Mouse (Mus musculus): Measurements from ENCODE around the gene Scn2a. TPM values are rescaled to one million over a fixed set of nuclear protein-coding genes. Genes with fewer than 3 reads are reported as not detected.
"Not testable (repeated sequence)": the region's sequence is repeated elsewhere in the genome, so short reads cannot be mapped to it uniquely, and the experiment has no call there.

Scn2a gene
- polyA plus RNA-seq, 1 experiment from 2014 or later = 3.2 TPM

DNA sequence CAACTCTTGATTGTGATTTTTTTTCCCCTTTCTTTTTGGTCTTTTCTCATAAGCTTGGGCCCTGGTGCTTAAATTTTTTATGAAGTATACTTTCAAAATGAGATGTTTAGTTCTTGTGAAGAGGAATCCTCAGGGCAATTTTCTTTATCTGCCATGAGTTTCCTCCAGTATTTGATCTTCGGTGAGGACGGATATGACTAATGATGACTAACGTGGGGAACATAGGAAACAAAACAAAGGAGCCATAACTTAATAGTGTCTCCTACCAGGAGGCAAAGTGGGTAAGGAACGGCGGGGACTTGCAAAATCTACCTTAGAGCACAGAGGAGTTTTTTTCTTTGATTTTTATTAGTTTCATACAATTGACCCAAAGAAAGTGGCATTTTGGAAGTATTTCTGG, 124.8 kb downstream of the Scn2a start:
- no peak overlapping the region for H3K4me3 ChIP-seq
- H3K36me3 ChIP-seq = no peaks in the 10 kb centered on the region
- no peaks in the 10 kb centered on the region for H3K27me3 ChIP-seq (ENCODE audit: low read depth, poor library complexity, severe bottlenecking)
- no peaks in the 10 kb centered on the region for H3K4me1 ChIP-seq
- no peaks in the 10 kb centered on the region for H3K9me3 ChIP-seq (replicated peaks)
- H3K27ac ChIP-seq (replicated peaks) = no peak overlapping the region
- no peak for DNase-seq (ENCODE audit: low spot score)
- 89% methylated on average over 5 of the region's 5 CpGs for WGBS

DNA sequence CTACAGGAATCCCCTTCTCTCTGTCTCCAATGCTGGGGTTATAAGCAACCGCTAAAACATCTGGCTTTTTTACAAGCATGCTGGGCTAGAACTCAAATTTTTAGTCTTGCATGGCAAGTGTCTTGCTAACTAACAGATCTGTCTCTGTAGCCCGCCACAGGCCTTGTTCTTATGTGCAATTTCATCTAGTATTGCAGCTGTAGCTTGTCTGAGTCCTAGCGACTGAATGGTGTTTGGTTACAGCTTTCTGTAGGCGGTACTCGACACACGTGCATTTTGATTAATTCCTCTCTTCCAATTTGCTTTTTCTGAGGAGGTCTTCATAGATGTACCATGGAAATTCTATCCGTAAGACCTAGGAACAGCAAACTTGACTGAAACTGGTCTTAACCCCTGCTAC, 161.9 kb downstream of the Scn2a start:
- H3K36me3 ChIP-seq = no peaks in the 10 kb centered on the region
- no peaks in the 10 kb centered on the region for H3K4me1 ChIP-seq
- H3K27me3 ChIP-seq (ENCODE audit: low read depth, poor library complexity, severe bottlenecking) = no peaks in the 10 kb centered on the region
- 80% methylated on average over 7 of the region's 7 CpGs for WGBS
- H3K27ac ChIP-seq (replicated peaks) = no peak overlapping the region
- DNase-seq (ENCODE audit: low spot score) = no peak
- no peaks in the 10 kb centered on the region for H3K9me3 ChIP-seq (replicated peaks)
- no peak overlapping the region for H3K4me3 ChIP-seq

DNA sequence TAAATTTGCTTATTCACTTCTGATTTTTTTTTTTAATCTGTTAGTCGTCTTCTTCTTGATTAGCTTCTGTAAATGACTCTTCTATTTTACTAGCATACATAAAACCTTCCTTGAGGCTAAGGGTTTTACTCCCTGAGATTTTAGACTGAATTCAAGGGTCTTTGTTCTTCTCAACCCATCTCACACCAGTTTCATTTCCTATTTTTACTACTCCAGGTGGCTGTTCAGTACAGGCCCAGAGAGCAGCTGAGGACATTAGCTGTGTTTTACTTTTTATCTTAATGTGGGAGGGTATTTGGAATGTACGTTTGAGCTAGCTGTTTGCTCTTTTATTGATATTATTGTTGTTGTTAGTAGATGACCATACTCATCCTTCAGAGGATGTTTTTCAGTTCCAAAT, 162.8 kb downstream of the Scn2a start:
- no peak overlapping the region for H3K4me3 ChIP-seq
- no peaks in the 10 kb centered on the region for H3K9me3 ChIP-seq (replicated peaks)
- no peak overlapping the region for H3K27ac ChIP-seq (replicated peaks)
- H3K4me1 ChIP-seq = no peaks in the 10 kb centered on the region
- DNase-seq (ENCODE audit: low spot score) = no peak
- H3K36me3 ChIP-seq = no peaks in the 10 kb centered on the region
- no peaks in the 10 kb centered on the region for H3K27me3 ChIP-seq (ENCODE audit: low read depth, poor library complexity, severe bottlenecking)
- WGBS = 84% methylated on average over 2 of the region's 2 CpGs

DNA sequence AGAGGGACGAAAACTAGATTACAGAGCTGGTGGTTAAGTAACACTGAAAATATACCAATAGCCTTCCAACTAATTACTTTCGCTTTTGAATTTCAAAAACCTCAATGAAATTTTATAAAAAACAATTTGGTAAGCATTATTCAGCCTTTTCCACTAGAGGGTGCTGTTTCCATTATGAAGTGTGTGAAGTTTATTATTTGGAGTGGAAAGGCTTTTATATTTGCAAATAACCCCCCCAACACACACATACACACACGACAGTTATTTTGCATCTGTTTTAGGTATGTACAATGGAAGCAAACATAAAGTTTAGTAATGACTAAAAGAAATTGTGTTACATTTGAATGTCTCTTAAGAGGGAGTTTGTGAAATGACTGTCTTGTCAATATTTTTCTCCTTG, 171.9 kb downstream of the Scn2a start:
- Histone ChIP-seq H3K9me3 (replicated peaks) (peaks cover 24% of the 10 kb centered on the region), H3K27me3 (ENCODE audit: low read depth, poor library complexity, severe bottlenecking) (no peaks in the 10 kb centered on the region), H3K4me3 (no peak overlapping the region), H3K4me1 (peaks cover 2% of the 10 kb centered on the region), H3K36me3 (peaks cover 9% of the 10 kb centered on the region; the same call in 1 of the 2 replicates), H3K27ac (replicated peaks) (no peak overlapping the region)
- 35% methylated on average over 3 of the region's 3 CpGs for WGBS
- DNase-seq (ENCODE audit: low spot score) = no peak

DNA sequence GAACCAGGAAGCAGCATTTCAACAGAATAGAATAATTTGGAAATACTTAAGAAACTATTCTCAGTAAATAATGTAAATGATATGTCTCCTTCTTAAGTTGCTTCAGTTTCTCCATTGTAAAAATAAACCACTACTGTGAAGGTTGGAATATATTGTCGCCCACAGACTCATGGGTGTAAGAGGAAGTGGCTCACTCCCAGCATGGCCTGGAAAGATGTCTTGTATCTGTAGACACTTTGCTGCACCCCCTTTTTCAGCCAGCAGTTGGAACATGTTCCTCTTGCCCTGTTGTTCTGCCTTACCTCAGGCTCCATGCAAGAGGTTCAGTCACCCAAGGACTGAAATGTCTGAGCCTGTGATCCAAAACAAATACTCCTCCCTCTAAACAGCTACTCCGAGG, 173.0 kb downstream of the Scn2a start:
- DNase-seq (ENCODE audit: low spot score) = no peak
- Histone ChIP-seq H3K27me3 (ENCODE audit: low read depth, poor library complexity, severe bottlenecking) (no peaks in the 10 kb centered on the region), H3K4me1 (peaks cover 2% of the 10 kb centered on the region), H3K4me3 (no peak overlapping the region), H3K9me3 (replicated peaks) (peaks cover 24% of the 10 kb centered on the region), H3K36me3 (peaks cover 9% of the 10 kb centered on the region; the same call in 1 of the 2 replicates), H3K27ac (replicated peaks) (no peak overlapping the region)
- WGBS = 92% methylated on average over 2 of the region's 2 CpGs

DNA sequence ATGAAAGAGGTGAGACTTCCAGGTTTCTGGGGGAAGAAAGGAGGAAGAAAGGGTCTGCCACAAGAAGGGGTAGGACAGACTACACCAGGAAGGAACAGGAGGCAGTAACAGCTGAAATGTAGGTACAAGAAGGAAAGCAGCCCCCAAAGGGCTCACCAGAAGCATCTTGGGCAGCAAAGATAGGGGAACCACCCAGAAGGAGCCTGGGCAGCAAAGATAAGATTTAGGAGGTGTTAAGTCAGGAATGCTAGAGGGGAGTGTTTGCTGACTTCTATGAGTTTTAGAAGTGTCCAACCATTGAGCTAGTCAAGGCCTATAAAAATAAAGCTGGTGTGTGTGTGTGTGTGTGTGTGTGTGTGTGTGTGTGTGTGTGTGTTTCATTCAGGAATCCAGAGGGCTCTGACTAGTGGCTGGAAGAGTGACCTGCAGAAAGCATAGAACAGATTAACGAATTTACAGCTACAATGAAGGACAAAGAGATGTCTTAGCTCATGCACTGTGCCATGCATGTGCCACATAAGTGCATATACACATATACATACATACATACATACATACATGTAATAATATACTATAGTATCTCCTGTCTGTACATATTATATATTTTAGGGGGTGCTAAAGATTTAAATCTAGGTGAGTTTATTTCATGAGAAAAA, 180.6 kb downstream of the Scn2a start:
- DNase-seq (ENCODE audit: low spot score) = no peak
- H3K4me3 ChIP-seq = no peak overlapping the region
- H3K9me3 ChIP-seq (replicated peaks) = peaks cover 9% of the 10 kb centered on the region
- 0 out of 2 replicates have a peak, but pooled peaks cover 3% of the 10 kb centered on the region for H3K36me3 ChIP-seq
- H3K4me1 ChIP-seq = no peaks in the 10 kb centered on the region
- H3K27ac ChIP-seq (replicated peaks) = no peak overlapping the region
- WGBS = 100% methylated on average over 1 of the region's 1 CpGs
- H3K27me3 ChIP-seq (ENCODE audit: low read depth, poor library complexity, severe bottlenecking) = no peaks in the 10 kb centered on the region

DNA sequence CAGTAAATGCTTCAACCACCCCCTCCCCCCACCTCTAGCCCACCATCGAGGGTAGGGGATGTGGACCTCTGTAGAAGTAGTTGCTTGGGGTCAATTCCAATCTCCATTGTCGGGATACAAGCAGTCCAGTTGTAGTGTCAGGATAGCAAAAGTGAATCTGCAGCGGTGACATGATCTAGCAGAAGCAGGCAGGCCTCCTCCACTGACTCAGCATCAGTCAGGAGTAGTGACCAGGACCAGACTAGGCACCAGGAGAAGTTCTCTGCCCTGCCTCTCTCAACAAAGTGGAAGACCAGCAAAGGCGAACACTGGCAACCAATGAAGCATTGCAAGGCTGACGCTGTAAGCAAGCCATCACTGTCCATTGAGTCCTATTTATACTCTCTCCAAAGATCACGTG, 186.0 kb downstream of the Scn2a start:
- Histone ChIP-seq H3K27ac (replicated peaks) (no peak overlapping the region), H3K36me3 (no peaks in the 10 kb centered on the region), H3K4me3 (no peak overlapping the region), H3K9me3 (replicated peaks) (no peaks in the 10 kb centered on the region), H3K4me1 (no peaks in the 10 kb centered on the region), H3K27me3 (ENCODE audit: low read depth, poor library complexity, severe bottlenecking) (no peaks in the 10 kb centered on the region)
- WGBS = 90% methylated on average over 6 of the region's 6 CpGs
- no peak for DNase-seq (ENCODE audit: low spot score)

DNA sequence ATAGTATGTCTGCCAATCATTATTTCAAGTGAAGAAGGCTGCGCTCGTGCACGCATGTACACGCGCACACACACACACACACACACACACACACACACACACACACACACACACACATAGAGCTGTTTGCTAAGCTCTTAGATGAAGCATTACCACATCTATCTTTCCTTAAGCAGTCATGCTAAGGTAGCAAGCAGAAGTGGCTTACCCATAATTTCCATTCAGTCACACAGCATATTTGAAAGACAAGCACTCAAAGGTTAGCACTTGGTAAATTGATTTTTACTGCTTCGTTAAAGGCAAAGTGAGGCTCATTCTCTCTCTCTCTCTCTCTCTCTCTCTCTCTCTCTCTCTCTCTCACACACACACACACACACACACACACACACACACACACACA, 190.6 kb downstream of the Scn2a start:
- H3K27ac ChIP-seq (replicated peaks); H3K4me3 ChIP-seq; H3K9me3 ChIP-seq (replicated peaks); H3K36me3 ChIP-seq; H3K4me1 ChIP-seq; DNase-seq (ENCODE audit: low spot score); H3K27me3 ChIP-seq (ENCODE audit: low read depth, poor library complexity, severe bottlenecking): not testable (repeated sequence)
- 84% methylated on average over 6 of the region's 6 CpGs for WGBS

Other genes with a start within 250 kb of the Scn2a start
- 5.0 and 17.6 TPM in 2 replicates for gene Scn3a, start 53.1 kb upstream of the Scn2a start, polyA plus RNA-seq (2016; fragmentation: Nextera tagmentation; extraction: Ambion mirVana)
- gene Csrnp3, start 225.0 kb downstream of the Scn2a start, polyA plus RNA-seq (2016; fragmentation: Nextera tagmentation; extraction: Ambion mirVana) = 8.0 and 13.7 TPM in 2 replicates

Data from midbrain, embryonic 10.5 days (tissue).